Mouse (Mus musculus) heart, postnatal 0 days (tissue): ENCODE measurements around the gene D430041D05Rik.

Experiments used
- CTCF ChIP-seq: IDR thresholded peaks from 2 replicates; pipeline ENCODE4 v1.5.1; 2016; ENCODE audit warnings: antibody characterized with exemption, control low read depth, low read depth
- EP300 ChIP-seq: IDR thresholded peaks from 2 replicates; pipeline ENCODE4 v1.6.1; 2016; ENCODE audit warnings: antibody characterized with exemption, low read depth

GRCm38 (mm10) chr2:104173431-104173830 is 237.4 kb downstream of the D430041D05Rik start:
- TF ChIP-seq CTCF (no peak), EP300 (no peak)
